Mouse (Mus musculus) kidney, adult 2 months (tissue): ENCODE data around the gene Sorcs2.

Experiments
- CTCF ChIP-seq: fragments of 200-500 bp; conservative IDR thresholded peaks from 2 replicates; pipeline ENCODE4 v1.5.1; 2011; ENCODE audit warnings: low read depth, mild to moderate bottlenecking, control low read depth, low read length, moderate library complexity, mixed read lengths; ENCODE audit not compliant: insufficient read depth, insufficient read length
- POLR2A ChIP-seq: fragments of 200-500 bp; IDR thresholded peaks from one replicate; pipeline ENCODE4 v1.6.1; 2011; ENCODE audit warnings: low read depth, low read length, control low read depth

DNA sequence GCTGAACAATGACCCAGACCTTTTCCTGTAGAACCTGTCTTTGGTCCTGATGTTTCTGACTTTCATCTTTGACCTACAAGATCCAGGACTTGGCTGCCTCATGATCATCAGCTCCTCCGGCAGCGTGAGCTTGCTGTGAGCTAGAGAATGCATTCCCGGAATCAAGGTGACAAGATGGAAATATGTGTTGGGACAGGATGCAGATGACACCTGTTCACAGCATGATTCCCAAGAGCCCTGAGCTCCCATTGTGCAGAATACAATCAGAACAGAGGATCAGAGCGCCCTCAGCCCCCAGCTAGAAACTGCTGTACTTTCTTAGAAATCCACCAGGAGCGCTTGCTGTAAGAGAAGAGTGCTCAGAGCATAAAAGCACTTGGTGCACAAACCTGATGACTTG, 311.0 kb downstream of the Sorcs2 start:
- no peak for TF ChIP-seq POLR2A
- no peak for TF ChIP-seq CTCF
